Mouse (Mus musculus) layer of hippocampus, adult 18-20 months (tissue): Measurements from ENCODE around the gene March6. TPM values are rescaled to one million over a fixed set of nuclear protein-coding genes. Genes with fewer than 3 reads are reported as not detected.

Experiments used
- DNase-seq, 2 experiments: peaks; one replicate each; pipeline ENCODE4 v3.0.0; 2022; ENCODE audit warnings: low spot score in 2 of 2
- total RNA-seq, 2 experiments: library from RNA; stranded (reverse); gene quantifications; 2 replicates each; pipeline ENCODE4 v1.2.3; 2021

The March6 gene
- total RNA-seq, 2 experiments from 2014 or later = 189 to 191 TPM

DNA sequence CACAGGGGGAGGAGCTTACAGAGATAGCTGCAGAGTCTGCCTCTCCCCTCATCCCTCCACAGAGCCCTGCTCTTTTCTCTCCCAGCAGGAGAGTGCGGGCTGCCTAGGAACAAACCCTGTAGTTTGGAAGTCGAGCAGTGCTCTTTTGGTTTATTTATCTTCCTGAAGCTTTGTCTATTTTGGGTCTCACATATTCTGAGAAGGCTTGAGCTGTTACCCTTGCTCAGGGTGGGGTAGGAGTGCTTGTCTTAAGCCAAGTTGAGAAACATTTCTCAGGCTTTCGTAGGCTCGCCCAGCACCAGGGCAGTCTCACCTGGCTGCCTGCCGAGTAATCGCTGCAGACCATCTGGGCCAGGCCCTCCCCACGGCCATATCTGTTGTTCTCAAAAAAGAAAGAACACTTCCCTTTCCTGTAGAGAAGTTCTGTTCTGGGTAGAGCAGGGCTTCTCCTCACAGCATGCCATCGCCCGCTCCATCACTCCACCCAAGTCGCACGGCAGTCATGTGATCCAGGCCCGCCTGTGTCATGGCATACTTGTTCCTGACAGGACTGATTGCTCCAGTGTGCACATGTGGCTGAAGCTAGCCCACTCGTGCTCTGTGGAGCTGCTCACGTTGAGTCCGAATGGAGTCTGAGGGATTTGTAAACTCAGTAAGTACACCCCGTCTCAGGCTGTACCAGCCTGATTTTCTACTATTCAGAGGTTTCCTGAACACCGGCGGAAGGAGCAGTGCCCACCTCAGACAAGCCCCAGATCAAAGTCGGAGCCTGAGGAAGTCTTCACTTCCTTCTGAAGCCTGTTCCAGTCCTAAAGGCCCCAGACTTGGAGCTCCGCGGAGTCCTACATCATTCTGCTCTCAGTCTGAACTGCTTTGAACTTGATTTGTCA lies 112.8 kb downstream of the March6 start:
- DNase-seq = peak in 1 of 2 experiments; percentile 58

DNA sequence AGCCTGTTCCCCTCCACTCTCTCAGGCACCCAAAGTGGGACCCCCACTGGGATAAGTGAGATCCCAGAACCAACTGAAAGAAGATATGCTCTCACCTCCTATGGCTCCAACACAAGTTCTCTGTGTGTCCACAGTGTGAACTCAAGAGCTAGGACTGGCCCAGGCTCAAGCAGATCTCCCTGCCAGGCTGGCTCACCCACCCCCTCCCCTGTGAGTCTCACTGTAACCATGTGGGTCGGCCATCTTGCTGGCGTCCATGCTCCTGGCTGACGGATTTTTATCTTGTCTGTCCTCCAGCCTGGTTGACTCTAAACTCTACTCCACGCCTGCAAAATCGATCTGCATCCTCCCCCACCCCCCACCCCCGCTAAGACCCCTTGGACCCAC lies 113.5 kb downstream of the March6 start:
- no peak for DNase-seq

DNA sequence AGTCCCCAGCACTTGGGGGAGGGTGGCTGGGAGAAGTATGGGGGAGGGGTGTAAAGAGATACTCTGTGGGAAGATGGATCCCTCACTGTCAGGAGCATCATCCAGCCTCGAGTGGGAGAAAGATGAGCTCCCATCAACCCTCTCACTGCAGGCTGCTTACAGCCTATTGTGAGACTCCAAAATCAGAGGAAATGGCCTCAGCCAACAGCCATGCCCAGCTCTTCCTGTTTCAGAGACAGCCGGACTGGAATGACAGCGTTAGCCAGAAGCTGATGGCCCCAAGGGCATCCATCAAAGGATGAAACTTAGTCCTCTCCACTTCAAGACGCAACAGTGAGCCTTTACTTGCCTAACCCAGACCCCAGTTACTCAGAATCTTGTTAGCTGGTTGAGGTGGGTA lies 115.7 kb downstream of the March6 start:
- DNase-seq = no peak

DNA sequence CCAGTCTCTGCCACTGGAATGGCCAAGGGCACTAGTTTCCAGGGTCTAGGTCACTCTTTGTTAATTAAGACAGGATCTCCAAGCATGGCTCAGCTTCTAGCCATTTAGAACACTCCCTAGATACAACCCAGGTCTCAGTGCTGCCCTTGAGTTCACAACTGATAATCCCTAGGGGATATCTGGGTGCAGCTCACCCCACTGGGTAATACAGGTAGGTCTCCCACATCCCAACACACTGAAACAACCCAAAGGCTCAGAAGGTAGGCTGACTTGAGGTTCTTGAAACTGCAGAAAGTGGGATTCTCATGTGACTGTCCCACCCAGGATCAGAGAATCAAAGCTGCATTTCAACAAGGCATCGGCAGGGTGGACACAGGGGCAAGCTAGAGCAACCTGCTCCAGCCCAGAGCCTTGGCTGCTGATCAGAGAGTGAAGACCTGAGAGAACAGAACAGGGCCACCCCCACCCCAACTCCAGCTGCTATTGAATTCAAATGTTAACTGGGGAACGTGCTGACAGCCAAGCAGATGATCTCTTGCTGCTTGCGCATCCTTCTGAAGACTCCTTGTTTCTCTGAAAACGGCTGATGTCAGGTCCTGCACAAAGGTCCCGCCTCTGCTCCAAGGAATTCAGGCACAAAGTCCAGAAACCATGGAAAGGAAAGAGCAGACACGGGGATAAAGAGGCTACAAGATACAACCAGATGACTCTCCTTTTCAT lies 116.5 kb downstream of the March6 start:
- DNase-seq = no peak

DNA sequence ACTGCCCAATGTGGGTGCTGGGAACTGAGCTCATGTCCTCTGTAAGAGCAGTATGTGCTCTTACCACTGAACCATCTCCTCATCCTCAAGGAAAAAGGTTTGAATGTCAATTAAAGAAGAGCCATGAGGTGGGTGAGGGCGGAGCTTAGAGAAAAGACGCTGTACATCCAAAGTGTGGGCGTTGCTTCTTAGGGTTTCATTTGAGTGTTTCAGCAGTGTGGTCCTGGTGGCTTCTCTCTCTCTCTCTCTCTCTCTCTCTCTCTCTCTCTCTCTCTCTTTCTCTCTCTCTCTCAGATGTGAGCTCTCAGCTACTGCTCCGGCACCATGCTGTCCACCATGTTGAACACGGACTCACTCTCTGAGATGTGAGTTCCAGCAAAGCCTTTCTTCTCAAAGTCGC lies 117.2 kb downstream of the March6 start:
- no peak for DNase-seq

DNA sequence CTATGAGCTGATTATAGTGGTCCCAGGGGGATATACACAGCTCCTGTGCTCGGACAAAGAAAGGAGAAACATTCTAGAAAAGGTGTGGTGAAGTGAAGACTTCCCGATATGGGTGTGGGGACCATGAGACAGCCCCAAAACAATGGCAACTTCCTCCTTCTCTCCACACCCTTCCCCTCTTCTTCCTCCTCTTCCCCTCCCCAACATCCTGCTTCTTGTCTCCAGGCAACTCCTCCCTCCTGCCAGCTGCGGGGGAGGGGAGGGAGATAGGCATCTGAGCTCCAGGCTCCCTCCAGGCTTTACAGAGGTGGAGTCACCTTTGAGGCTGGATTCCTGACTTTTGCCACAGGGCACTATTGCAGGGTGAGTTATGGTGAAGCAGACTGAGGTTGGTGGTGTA lies 117.9 kb downstream of the March6 start:
- no peak for DNase-seq

DNA sequence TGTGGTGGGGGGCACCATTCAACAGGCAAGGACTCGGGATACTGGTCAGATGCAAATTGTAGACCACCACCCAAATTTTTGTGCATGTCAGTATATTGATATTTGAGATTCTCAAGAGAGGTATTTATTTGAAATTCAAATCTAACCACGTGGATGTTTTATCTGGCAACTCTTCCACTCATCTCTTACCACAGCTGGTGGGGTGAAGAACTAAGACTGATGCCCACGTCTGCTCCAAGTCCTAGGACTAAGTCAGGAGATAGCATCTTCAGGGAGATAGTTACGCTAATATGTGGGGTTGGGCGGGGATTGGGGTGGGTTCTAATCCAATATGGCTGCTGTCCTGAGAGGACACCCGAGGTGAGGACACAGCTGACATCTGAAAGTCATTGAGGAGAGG lies 118.4 kb downstream of the March6 start:
- DNase-seq = no peak

DNA sequence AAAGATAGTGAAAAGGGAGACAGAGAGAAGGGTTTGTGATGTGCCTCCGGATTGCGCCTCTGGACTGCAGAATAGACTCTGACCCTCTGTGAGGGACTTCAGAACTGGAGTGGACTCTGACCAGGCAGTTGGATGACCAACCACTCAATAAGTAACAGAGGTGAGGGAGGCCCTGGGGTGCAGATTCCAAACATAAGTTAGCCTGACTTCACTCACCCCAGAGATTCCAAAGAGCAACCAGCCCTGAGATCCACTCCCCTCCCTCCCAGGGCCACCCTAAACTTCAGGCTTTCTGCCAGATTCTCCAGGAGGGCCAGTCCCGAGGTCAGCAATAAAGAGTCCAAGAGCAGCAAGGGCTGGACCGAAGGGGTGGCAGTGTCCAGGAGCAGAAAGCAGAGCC lies 123.4 kb downstream of the March6 start:
- DNase-seq = no peak

DNA sequence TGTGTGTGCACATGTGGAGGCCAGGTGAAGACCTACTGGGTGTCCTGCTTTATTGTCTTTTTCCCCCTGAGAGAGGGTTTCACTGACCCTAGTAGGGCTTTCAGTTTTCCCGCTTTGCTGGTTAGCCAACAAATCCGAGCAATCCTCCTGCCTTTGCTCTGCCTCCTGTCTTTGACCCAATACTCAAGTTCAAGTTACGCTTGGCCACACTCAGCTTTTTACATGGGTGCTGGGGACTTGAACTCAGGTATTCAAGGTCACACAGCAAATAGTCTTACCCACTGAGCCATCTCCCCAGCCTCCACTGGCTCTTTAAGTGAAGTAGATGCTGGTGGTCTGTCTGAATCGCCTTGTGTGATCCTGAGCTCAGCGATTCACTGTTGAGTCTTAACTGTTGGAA lies 124.0 kb downstream of the March6 start:
- DNase-seq = no peak

Other genes with a start within 250 kb of the March6 start
- 10 to 100 TPM; 61.6 to 66.7 TPM for gene Ankrd33b, start 163.3 kb downstream of the March6 start, total RNA-seq
- 1 to 10 TPM in 1 of 2 experiments, under 1 TPM in 1; 0.57 to 1.1 TPM for gene Ropn1l, start 77.3 kb downstream of the March6 start, total RNA-seq
- gene Cmbl, start 34.3 kb upstream of the March6 start, total RNA-seq = 10 to 100 TPM; 14.3 to 17.7 TPM
- gene Cct5, start 70.8 kb upstream of the March6 start, total RNA-seq = 100 to 1,000 TPM; 240 to 245 TPM
- gene Fam173b, start 70.8 kb upstream of the March6 start, total RNA-seq = 10 to 100 TPM; 12.5 to 12.6 TPM